Mouse (Mus musculus) C2C12 (cell line): ENCODE measurements around the gene Rwdd4a. TPM values are rescaled to one million over a fixed set of nuclear protein-coding genes. Genes with fewer than 3 reads are reported as not detected.

Experiments used
- H3K27me3 ChIP-seq: one replicate; pipeline ENCODE4 v1.6.1; 2011; ENCODE audit not compliant: control insufficient read depth, insufficient read depth, insufficient read length
- H3K36me3 ChIP-seq: one replicate; pipeline ENCODE4 v1.6.1; 2011; ENCODE audit not compliant: control insufficient read depth, insufficient read depth
- H3K4me3 ChIP-seq: one replicate; pipeline ENCODE4 v1.5.1; 2011; ENCODE audit warnings: mild to moderate bottlenecking, control low read depth; ENCODE audit not compliant: poor library complexity, insufficient read depth, severe bottlenecking
- H3K79me2 ChIP-seq: one replicate; pipeline ENCODE4 v1.6.1; 2011; ENCODE audit not compliant: control insufficient read depth, insufficient read depth
- H3K79me3 ChIP-seq: one replicate; pipeline ENCODE4 v1.6.1; 2011; ENCODE audit warnings: low read depth, control low read depth
- H3ac ChIP-seq: one replicate; pipeline ENCODE3; 2011; ENCODE audit warnings: low read depth; ENCODE audit not compliant: control insufficient read depth, insufficient read length
- CEBPB ChIP-seq: IDR thresholded peaks from one replicate; pipeline ENCODE4 v1.6.1; 2011; ENCODE audit warnings: low read depth, mild to moderate bottlenecking, control low read depth, moderate library complexity
- CTCF ChIP-seq: IDR thresholded peaks from one replicate; pipeline ENCODE4 v1.5.1; 2011; ENCODE audit not compliant: control insufficient read depth, insufficient read depth, insufficient read length
- FOSL1 ChIP-seq: IDR thresholded peaks from one replicate; pipeline ENCODE4 v1.8.0; 2011; ENCODE audit warnings: mild to moderate bottlenecking, low read length; ENCODE audit not compliant: poor library complexity, insufficient read depth, severe bottlenecking
- MAX ChIP-seq: IDR thresholded peaks from one replicate; pipeline ENCODE4 v1.6.1; 2011; ENCODE audit warnings: mild to moderate bottlenecking, control low read depth
- MYOD1 ChIP-seq: IDR thresholded peaks from one replicate; pipeline ENCODE4 v1.6.1; 2011; ENCODE audit warnings: low read depth; ENCODE audit not compliant: control insufficient read depth, insufficient read length
- MYOG ChIP-seq: IDR thresholded peaks from one replicate; pipeline ENCODE4 v1.6.1; 2011; ENCODE audit not compliant: control insufficient read depth, insufficient read length; ENCODE audit errors: extremely low read depth
- USF1 ChIP-seq: IDR thresholded peaks from one replicate; pipeline ENCODE4 v1.6.1; 2011; ENCODE audit warnings: low read depth, mild to moderate bottlenecking, control low read depth, moderate library complexity
- microRNA-seq: library from miRNA; unstranded; fragments of <30 nt; microRNA quantifications from one replicate; pipeline ENCODE4, GENCODE M21; 2019; ENCODE audit warnings: borderline microRNAs expressed
- polyA plus RNA-seq: library from polyadenylated mRNA; unstranded; fragments of >200 nt; fragmentation: generic; extraction: Trizol; gene quantifications from one replicate; pipeline ENCODE4 v1.2.1, GENCODE M21; 2012; ENCODE audit warnings: missing spikeins

Rwdd4a gene
- polyA plus RNA-seq, 1 experiment: 20.6 TPM

- peaks cover 7% of the 10 kb centered on the region for H3K27me3 ChIP-seq
- H3K79me3 ChIP-seq: no peaks in the 10 kb centered on the region
- H3K79me2 ChIP-seq: no peaks in the 10 kb centered on the region
- no peaks in the 10 kb centered on the region for H3K36me3 ChIP-seq
- H3ac ChIP-seq: no peak overlapping the region
- TF ChIP-seq CTCF (no peak), MAX (no peak), CEBPB (no peak)
- H3K4me3 ChIP-seq: no peak overlapping the region
Measured at GRCm38 (mm10) chr8:47588616-47589015, 55.2 kb downstream of the Rwdd4a start.

- Histone ChIP-seq H3K79me3 (no peaks in the 10 kb centered on the region), H3K36me3 (no peaks in the 10 kb centered on the region), H3ac (no peak overlapping the region), H3K79me2 (no peaks in the 10 kb centered on the region), H3K27me3 (peaks cover 7% of the 10 kb centered on the region), H3K4me3 (no peak overlapping the region)
- TF ChIP-seq USF1: no peak
- TF ChIP-seq MAX: no peak
- TF ChIP-seq CEBPB: no peak
- no peak for TF ChIP-seq CTCF
- no peak for TF ChIP-seq FOSL1
- no peak for TF ChIP-seq MYOG
- no peak for TF ChIP-seq MYOD1
Measured at GRCm38 (mm10) chr8:47590400-47590799, 56.9 kb downstream of the Rwdd4a start.

GRCm38 (mm10) chr8:47600664-47601063 is 67.2 kb downstream of the Rwdd4a start:
- H3K27me3 ChIP-seq: no peaks in the 10 kb centered on the region
- H3ac ChIP-seq: no peak overlapping the region
- no peaks in the 10 kb centered on the region for H3K79me3 ChIP-seq
- H3K4me3 ChIP-seq: no peak overlapping the region
- TF ChIP-seq MAX: no peak
- TF ChIP-seq CTCF: no peak
- no peak for TF ChIP-seq USF1
- no peak for TF ChIP-seq MYOD1
- no peak for TF ChIP-seq FOSL1
- no peak for TF ChIP-seq MYOG
- H3K36me3 ChIP-seq: no peaks in the 10 kb centered on the region
- H3K79me2 ChIP-seq: no peaks in the 10 kb centered on the region

Small RNA genes lying within 50 kb of the gene (microRNA-seq; reads per million reads assigned to microRNA genes)
- not detected for gene Gm27409

Other genes starting within 250 kb of the Rwdd4a start
- 0.01 TPM for gene Stox2, start 87.3 kb upstream of the Rwdd4a start, polyA plus RNA-seq
- gene Trappc11, start 194 bp upstream of the Rwdd4a start, polyA plus RNA-seq: 10.8 TPM
- 8.3 TPM for gene Ing2, start 141.9 kb downstream of the Rwdd4a start, polyA plus RNA-seq
- 3.8 TPM for gene Cdkn2aip, start 180.3 kb downstream of the Rwdd4a start, polyA plus RNA-seq